Mouse (Mus musculus): ENCODE data around the gene Adam22.
"Not testable (repeated sequence)": the region's sequence is repeated elsewhere in the genome, so short reads cannot be mapped to it uniquely, and the experiment has no call there.

Adam22 gene

DNA sequence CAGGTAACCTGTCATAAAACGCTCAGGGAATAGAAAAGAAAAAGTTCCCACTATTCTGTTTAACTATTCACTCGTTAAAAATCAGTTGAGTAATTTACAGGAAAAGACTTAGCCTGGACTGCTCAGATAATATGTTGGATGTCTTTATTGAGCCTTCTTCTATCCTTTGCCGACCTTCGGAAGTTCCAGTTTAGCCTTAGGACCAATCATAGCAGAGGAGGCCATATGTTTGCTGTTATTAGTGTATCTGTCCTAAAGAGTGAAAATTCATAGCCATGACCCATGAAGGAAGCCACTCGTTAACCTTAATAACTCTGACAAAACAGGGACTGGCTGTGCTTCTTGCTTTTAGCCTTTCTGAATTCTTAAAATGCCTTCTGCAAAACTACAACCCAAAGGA lies 41.3 kb downstream of the Adam22 start:
- no peak for DNase-seq (ENCODE audit: low read depth)

DNA sequence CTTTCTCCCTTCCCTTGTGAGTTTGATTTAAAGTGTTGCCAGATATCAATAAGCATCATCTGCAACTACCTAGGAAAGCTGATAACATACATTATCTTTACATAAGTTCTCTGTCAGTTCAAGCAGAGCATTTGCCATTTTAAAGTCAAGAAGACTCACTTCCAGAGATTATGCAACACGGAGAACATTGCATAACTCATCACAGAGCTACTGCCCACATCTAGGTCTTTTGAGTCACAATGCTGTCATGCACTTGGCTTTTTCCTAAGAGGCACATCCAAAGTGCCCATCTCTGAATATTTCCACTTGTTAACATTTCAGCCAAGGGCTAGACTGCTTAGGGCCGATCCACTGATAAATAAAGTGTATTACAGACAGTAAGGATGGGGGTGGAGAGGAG lies 55.6 kb downstream of the Adam22 start:
- no peak for DNase-seq (ENCODE audit: low read depth)

DNA sequence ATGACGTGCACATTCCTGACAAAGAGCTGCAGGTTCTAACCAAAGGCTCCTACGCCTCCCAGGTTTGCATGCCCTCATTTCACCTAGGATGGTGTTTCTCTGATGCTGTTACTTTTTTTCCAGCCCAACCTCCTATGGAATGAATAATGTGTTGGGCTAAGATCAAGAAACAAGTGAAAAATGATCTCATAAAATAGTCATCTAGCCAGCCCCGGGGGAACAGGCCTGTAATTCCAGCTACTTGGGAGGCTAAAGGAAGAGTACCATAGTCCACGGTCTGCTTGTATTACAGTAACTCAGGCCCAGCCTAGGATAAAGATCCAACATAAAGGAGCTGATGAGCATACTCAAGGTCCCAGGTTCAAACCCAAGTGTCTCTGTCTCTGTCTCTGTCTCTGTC lies 57.1 kb downstream of the Adam22 start:
- no peak for DNase-seq (ENCODE audit: low read depth)

DNA sequence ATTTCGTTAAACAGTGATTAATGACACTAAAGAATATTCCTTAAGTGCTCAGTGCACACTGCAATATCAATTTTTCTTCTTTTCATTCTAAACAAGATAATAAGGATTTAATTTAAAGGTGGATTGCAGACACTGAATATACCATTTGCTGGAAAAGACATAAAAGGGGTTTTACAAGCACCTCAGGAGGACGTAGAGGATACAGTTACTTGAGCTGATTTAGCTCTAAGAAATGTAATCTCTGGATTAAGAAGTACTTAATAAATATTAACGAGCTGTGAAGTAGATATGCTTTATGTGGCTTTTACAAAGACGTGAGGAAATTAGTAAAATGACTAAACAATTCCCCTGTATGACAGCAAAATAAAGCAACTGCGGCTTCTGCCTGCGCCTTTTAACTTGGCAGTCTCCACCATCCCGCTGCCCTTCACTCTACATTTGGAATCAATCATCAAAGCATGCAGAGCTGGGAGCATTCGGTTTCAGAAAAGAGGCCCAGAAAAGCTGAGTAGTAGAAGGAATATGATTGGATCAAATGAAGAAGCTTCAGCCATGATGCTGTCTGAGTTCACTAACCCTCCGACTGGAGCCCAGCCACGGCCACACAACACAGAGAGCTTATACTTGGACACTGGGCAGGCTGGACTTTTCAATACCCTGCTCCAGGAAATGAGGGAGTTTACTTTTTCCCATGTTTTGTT lies 70.1 kb downstream of the Adam22 start:
- no peak for DNase-seq (ENCODE audit: low read depth)

DNA sequence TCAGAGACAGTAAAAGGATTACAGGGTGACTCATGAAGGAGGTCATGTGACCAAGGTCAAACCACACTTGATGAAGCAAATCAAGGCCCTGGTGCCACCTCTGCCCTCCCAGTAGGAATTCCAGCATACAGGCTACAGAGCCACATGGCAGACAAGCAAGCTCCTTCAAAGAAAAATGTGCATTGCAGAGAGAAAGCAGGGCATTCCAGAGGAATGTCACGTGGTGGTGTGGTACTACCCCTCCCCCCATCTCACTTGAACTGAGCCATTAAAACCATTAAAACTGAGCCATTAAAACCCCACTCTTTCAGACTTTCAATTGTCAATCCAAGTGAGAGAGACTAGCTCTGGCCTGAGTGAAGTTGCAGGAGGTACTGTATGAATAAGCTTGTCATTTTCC lies 74.7 kb downstream of the Adam22 start:
- no peak for DNase-seq (ENCODE audit: low read depth)

DNA sequence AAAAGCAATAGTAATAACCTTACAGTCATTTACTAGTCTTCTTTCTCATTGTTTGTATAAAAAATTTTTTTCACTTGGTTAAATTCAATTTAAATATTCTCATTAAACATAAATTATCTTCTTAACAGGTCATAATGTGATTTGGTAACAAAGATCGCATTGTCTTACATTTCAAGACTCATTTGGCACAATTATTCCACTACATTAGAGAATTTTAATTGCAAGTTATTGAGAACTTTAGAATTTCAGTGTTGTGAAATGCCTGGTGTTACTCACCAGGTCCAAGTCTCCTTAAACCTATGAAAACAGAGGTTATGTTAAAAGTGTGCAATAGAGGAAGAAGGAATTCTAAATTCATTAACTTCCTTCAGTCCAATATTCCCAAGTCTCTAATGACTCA lies 76.5 kb downstream of the Adam22 start:
- DNase-seq (ENCODE audit: low read depth) = no peak

DNA sequence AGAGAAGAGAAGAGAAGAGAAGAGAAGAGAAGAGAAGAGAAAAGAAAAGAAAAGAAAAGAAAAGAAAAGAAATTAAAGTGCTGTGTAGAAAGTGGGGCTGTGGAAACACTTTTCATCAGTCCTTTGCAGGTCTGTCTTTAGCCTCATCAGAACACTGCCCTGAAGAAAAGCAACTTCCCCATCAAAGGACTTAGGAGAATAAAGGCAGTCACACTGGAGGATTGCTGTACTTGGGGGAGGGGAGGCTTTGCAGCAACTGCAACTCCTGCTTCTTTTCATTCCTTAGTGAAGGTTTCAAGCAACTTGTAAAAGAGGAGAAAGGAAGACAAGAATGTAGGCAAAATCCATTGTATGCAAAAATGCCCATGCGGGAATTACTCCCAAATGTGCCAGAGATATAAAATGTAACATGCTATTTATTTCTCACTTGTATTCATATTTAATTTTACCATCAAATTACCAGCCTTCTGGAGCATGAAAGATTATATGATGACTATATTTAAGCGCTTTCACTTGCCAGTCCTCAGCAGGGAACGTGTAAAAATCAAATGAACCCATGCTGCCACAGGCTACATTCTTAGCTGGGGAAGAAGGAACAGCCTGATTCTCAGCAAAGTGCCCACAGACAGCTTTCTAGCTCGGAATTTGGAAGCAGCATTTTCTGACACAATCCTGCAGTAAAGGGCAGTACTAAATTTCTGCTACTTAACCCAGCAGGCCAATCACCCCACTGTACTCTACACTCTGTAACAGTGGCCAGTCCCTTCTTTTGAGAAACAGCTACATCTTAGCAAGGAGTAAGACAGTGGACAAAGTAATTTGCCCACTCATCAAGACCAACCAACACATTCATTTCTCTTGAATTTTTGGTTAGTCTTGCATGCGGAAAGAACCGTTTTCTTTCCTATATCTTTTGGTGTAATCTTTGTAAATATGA lies 78.0 kb downstream of the Adam22 start:
- DNase-seq (ENCODE audit: low read depth) = no peak

DNA sequence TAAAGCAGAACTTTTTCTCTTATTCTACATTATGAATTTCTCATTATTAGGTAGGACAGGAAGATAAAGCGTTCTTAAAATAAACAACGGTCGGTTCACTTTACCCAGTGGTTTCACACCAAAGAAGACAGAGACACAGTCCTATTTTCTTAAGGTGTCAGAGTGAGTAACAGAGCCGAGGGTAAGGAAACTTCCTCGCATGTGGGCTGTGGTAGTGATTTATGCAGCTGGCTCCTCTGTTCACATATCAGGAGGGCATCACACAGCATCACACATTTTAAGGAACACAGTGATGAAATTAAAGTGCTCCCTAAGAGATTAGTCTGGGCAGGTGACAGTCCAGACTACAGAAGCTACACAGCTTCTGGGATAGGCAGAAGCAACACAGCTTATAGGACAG lies 83.8 kb downstream of the Adam22 start:
- DNase-seq (ENCODE audit: low read depth) = no peak

DNA sequence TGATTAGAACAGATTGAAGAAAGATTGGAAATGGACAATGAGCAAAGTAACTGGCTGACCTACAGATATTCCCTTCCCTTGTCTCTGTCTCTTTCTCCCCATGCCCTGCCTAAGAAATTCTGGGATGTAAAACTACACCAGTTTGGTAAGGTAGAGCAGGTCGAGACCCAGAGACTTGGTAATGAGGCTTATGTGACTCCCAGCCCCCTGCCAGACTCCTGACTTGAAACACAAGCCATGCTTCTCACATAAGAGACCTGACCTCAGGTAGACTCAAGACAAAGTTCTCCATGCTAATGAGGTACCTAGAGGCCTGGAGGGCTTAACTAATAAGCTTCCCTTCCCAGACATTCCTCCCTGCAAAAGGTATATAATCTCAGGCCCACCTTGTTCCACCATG lies 91.8 kb downstream of the Adam22 start:
- no peak for DNase-seq (ENCODE audit: low read depth)

DNA sequence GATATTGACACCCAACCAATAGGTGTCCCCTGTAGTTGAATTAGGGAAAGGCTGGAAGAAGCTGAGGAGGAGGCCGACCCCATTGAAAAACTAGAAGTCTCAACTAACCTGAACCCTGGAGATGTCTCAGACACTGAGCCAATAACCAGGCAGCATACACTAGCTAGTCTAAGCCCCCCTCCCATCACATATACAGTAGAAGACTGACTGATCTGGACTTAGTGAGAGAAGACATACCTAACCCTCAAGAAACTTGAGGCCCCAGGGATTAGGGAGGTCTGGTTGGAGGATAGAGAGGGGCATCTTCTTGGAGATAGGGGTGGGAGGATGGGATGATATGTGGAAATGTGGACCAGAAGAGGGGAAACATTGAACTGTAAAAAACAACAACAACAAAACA lies 110.6 kb downstream of the Adam22 start:
- no peak for DNase-seq (ENCODE audit: low read depth)

DNA sequence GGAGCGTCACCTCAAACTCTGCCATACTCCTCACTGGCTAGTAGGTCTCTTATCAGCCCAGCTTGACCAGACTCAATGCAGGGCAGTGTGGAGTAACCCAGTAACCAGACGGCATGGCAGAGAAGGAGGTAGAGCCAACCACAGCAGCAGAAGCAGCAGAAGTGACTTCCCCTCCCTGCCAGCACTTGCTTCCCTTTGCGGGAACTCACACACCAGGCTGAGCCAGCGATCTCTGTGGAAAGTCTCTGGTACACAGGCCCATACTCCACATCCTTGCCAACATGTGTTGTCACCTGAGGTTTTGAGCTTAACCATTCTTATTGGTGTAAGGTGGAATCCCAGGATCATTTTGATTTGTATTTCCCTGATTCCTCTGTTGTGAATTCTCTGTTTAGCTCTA lies 111.5 kb downstream of the Adam22 start:
- DNase-seq (ENCODE audit: low read depth) = no peak

DNA sequence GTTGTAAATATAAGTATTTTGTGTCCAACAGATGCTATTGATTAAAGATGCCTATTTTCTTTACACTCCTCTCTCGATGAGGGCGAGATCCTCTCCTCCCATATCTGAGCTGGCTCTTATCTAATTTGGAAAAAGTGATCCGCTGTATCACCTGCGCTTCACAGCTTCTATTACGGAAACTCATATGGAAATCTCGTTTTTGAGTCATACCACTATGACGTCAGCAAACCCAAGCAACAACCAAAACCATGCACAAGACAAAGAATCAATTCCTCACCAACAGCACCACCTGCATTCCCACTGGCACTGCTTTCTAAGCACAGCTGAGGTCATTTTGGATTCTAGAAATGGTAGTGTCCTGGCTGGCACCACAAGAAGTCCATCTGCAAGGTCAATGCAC lies 123.3 kb downstream of the Adam22 start:
- no peak for DNase-seq (ENCODE audit: low read depth)

DNA sequence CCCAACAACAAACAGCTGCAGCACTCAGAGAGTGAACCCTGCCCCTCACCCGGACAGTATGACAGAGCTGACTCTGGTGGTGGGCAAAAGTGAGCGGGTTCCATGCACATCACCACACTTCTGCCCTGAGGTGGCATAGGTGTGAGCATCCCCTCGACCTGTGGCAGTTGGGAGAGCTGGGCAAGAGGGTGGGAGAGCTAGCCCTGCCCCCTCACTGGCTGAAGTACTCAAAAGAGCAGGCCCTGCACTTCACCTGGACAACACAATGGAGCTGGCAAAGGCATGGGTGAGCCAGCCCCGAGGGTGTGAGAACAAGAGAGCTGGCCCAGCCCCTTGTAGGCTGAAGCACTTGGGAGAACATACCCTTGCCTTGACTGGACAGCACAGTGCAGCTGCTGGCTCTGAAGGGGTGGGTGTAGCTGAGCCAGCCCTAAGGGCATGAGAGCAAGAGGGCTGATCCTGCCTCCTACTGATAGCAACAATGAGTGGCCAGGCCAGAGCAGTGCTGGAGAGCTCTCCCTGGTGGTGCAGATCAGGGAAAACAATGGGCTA lies 124.8 kb downstream of the Adam22 start:
- DNase-seq (ENCODE audit: low read depth) = no peak

DNA sequence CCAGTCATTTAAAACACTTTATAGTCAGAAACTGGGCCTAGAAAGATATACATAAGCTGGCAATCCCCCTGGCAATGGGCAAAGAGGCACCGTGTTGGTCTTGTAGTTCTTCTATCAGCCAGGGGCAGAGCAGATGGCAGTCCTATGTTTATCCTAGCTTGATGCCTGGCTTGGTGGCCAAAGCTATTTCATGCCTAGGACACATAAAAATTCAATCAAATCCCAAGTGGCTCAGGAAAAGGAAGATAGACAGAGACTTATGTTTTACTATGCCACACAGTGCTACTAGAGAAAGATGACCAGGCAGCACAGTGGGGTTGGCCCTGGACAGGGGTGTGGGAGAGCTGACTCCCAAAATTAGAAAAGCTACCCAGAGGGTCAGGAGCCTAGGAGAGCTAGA lies 125.3 kb downstream of the Adam22 start:
- no peak for DNase-seq (ENCODE audit: low read depth)

DNA sequence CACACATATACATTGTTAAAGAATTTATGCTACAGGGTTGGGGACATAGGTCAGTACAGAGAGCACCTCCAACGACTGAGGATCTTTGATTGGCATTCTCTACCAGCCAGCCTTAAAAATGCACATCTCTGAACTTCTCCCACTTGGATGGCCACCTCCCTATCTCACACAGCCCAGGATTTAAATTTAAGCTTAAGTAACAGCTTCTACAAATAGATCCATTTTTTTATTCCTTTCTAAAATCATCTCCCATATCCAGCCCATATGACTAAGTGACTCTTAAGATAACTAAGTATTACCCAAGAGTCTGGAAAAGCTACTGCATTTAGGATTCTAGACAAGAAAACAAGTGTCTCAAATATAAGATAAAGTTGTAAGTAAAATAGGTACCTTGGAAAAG lies 140.9 kb downstream of the Adam22 start:
- no peak for DNase-seq (ENCODE audit: low read depth)

DNA sequence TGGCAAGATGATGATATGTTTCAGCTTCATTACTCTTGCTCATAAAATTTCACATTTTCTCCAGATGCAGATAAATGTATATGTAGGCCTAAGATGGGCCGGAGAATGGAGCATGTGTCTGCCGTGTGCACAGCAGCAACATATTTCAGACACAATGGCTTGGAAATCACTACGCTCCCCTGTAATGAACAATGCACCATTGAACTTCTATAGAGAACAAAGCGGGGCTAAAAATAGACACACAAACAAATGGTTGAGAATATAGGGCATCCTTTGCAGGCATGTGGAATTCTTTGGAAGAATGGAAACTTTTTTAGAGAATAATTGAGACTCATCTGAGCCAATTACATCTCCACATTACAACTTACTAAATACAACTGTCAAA lies 143.6 kb downstream of the Adam22 start:
- DNase-seq (ENCODE audit: low read depth) = no peak

DNA sequence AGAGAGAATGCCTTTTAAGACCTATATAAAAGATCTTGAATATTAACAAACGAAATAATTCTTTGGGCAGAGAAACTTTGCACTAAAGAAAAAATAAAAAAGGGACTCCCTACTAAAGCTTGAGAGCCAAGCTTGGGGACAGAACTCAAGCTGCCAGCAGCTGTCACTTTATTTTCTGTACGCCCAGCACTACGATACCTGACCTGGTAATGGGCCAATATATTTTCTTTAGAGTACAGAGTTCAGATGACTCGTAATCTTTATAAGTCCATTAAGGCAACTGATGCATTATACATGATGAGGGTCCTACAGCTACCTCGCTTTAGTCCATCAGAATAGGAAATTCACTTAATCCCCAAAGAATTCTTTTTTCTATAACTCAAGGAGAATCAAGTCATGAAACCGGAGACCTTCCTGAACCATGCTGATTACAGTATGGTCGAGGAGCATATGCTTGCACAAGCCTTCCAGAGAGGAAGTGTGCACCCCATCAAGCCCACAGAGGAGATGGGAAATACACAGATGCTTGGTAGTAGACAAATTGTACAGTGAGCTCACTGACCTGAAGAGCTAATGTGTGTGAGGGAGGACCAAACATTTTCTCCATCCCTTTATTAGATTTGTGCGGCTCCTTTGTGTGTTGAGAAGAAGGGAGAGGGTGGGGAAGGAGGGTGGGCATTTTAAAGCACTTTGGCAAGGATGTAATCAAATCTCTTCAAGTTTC lies 144.2 kb downstream of the Adam22 start:
- no peak for DNase-seq (ENCODE audit: low read depth)

DNA sequence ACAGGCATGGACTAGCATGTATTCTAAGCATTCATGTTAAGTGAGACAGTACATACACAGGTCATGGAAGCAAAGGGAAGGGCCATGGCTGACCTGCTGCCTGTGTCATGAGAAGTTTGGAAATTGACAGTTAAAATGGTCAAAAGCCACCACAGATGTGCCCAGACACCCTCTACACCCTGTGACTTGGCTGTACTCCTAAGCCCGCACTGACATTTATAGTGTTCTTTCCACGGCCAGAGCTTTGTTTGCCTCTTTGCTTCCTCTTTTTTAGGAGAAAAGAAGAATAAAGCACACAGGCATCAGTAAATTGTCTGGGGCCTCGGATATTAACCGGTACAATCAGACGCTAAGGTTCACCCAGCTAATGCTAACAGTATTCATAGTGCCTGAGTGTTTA lies 146.3 kb downstream of the Adam22 start:
- DNase-seq (ENCODE audit: low read depth) = no peak

DNA sequence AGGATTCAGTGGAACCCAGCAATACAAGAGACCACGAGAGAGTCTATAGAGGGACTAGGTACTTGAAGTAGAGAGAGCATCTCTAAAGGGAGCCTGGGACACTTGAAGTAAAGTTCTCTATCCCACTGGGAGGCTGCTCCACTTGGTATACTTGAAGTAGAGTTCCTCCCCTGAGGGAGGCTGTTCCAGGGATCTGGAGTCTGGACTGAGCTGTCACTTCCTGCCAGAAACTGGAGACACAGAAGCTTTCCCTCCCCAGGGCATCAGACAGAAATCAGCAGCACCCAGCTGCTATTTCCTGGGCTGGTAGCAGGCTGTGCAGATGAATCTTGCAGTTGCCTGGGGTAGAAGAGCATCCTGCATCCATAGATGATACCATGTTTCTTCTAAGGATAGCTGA lies 152.1 kb downstream of the Adam22 start:
- no peak for DNase-seq (ENCODE audit: low read depth)

DNA sequence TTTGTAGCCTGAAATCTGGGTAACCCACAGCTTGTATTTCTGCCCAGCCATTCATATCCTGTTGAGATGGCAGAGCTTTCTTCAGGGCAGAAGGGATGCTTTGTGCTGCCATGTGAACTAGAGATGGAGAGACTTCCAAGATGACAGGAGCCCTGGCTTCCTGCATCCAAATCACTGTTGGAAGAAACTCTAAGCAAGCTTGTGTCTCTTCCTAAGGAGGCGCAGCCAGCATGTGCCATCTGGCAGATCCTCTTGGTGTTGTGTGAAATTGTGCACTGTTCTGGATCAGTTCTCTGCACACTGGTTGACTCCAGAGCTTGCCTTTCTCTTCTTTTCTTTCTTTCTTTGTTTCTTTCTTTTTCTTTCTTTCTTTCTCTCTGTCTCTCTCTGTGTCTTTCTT lies 183.0 kb downstream of the Adam22 start:
- not testable (repeated sequence) for DNase-seq (ENCODE audit: low read depth)

DNA sequence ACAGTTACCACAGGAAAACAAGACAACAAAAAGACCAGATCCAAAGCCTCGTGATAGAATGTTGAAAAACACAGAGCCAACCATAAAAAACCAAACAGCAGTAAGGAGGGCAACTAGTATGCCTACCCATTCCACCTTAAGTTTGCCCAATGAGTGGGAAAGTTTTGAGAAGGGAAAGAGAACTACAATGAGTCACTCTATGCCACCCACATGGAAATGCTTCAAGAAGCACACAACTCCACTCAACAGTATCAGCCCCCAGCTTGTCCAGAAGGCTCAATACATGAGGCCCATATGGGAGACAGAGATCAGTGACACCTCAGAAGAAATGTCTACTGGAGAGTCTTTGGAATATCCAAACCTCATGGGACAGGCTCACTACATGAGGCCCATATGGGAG lies 187.3 kb downstream of the Adam22 start:
- DNase-seq (ENCODE audit: low read depth) = no peak

DNA sequence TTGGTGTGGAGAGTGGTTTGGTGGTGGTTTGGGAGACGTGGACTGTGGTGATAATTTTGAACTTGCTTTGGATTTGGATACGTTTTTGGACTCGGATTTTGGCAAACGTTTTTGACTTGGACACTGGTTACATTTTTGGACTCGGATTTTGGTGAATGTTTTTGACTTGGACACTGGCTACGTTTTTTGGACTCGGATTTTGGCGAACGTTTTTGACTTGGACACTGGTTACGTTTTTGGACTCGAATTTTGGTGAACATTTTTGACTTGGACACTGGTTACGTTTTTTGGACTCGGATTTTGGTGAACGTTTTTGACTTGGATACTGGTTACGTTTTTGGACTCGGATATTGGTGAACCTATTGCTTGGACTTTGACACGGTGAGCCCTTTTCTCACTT lies 189.8 kb downstream of the Adam22 start:
- DNase-seq (ENCODE audit: low read depth) = no peak

DNA sequence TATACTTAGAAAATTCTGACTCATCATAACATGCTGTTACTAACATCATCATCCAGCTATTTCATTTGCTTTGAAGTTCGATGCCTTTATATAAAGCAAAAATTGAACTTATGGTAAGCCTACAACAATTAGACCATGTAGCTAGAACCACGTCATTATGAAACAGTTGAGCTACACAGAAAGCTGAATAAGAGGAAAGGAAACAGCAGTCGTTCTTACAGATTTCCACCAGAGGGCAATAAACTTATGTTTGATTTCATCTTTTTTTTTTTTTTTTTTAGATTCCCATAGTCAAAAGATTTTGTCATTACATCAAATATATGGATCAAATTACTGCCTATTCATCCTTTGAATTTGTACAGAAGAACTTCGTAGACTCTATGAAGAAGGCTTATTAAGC lies 203.2 kb downstream of the Adam22 start:
- DNase-seq (ENCODE audit: low read depth) = no peak

All from naive thymus-derived CD4-positive, alpha-beta T cell, adult 2 months (primary cell).